Mouse (Mus musculus) mouse trophoblast stem cell (cell line): ENCODE measurements around the gene Pygm.

ENCODE experiments used
- in situ Hi-C, 2 experiments: fragments of 300-500 bp; cut with MseI, MboI; formaldehyde crosslinking; loops; 2 replicates in 1 of 2; 3 replicates in 1 of 2; pipeline ENCODE4 v1.15.1; 2025

Gene Pygm

GRCm38 (mm10) chr19:6384128-6384527, at the start of gene Pygm:
Gene Pygm (plus strand): TSS chr19:6384399.
- in situ Hi-C loops: no loop called here

- in situ Hi-C loops: loop anchor here in 1 of 2 experiments (5.0 kb wide), 1 partner anchor 73 kb away; no protein-coding TSS in a partner anchor
These were observed 49.3 kb upstream of the Pygm start, which contains the start of gene Men1 for GRCm38 (mm10) chr19:6334673-6335457. Gene Men1 (plus strand): TSS chr19:6334979.

GRCm38 (mm10) chr19:6335458-6335827, 48.8 kb upstream of the Pygm start:
- in situ Hi-C loops: no loop called here

- in situ Hi-C loops: no loop called here
These were observed 47.3 kb upstream of the Pygm start for GRCm38 (mm10) chr19:6336920-6337319.

GRCm38 (mm10) chr19:6338171-6338570, 46.0 kb upstream of the Pygm start:
- in situ Hi-C loops: no loop called here

- in situ Hi-C loops: no loop called here
These were observed 45.5 kb upstream of the Pygm start for GRCm38 (mm10) chr19:6338716-6339115.

GRCm38 (mm10) chr19:6339191-6339590, 45.0 kb upstream of the Pygm start:
- in situ Hi-C loops: no loop called here

GRCm38 (mm10) chr19:6339890-6340504, 44.2 kb upstream of the Pygm start:
- in situ Hi-C loops: no loop called here

GRCm38 (mm10) chr19:6340524-6341452, 43.4 kb upstream of the Pygm start, which contains the start of gene Map4k2:
Gene Map4k2 (plus strand): TSS chr19:6341135.
- in situ Hi-C loops: no loop called here

GRCm38 (mm10) chr19:6341453-6342077, 42.6 kb upstream of the Pygm start:
- in situ Hi-C loops: no loop called here

- in situ Hi-C loops: no loop called here
These were observed 41.8 kb upstream of the Pygm start for GRCm38 (mm10) chr19:6342276-6342933.

GRCm38 (mm10) chr19:6343066-6343925, 40.9 kb upstream of the Pygm start:
- in situ Hi-C loops: no loop called here

- in situ Hi-C loops: no loop called here
These were observed 40.2 kb upstream of the Pygm start for GRCm38 (mm10) chr19:6343996-6344395.

- in situ Hi-C loops: no loop called here
These were observed 38.2 kb upstream of the Pygm start for GRCm38 (mm10) chr19:6346023-6346422.

- in situ Hi-C loops: no loop called here
These were observed 37.5 kb upstream of the Pygm start for GRCm38 (mm10) chr19:6346661-6347060.

GRCm38 (mm10) chr19:6347615-6348014, 36.6 kb upstream of the Pygm start:
- in situ Hi-C loops: no loop called here

GRCm38 (mm10) chr19:6348717-6349116, 35.5 kb upstream of the Pygm start:
- in situ Hi-C loops: no loop called here

GRCm38 (mm10) chr19:6349215-6349983, 34.8 kb upstream of the Pygm start:
- in situ Hi-C loops: no loop called here

- in situ Hi-C loops: no loop called here
These were observed 32.6 kb upstream of the Pygm start for GRCm38 (mm10) chr19:6351431-6352106.
